In the genomic region with DNA sequence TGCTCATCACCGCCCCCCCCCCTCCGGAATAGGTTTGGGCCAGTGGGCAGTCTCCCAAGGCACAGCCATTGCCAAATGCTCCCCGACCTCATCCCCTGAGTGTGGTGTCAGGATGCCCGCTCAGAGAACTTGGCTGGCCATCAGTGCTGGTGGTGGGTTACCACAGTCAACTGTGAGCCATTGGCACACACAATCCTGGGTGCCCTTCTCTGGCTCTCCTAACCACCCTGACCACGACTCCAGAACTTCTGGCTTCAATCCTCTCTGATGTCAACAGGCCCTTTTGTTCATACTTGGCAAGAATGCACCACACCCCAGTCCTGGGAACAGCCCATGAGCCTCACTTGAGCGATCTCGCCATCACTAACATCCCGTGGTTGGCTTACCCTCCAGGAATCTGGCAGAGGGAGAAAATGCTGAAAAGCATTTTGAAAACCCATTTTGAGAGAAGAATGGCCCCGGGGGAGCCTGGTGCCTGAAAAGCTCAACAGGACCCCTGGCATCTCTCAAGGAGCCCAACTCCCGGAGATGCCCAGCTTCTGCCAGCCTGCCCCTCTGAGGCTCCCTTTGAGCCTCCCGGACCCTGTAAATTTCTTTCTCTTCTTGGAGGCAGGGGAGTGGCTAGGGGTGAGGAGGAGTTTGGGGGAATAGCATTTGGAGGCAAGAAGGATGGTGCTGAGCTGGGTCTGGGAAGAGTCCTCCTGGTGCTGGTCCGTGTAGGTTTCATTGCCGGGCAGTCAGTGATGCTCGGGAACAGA, we compare ENCODE assay signal across 13 mouse cellular contexts. TPM values are rescaled to one million over a fixed set of nuclear protein-coding genes. Genes with fewer than 3 reads are reported as not detected.
DNase-seq lines count a peak whose midpoint lies in the region; ATAC-seq lines count a peak whose summit lies in the region.
"Had no signal": no experiment of that assay in that cellular context is flagged by ENCODE, and none has a peak within 500 bp of the region (broad histone marks: within the 10 kb centered on the region; RNA-seq: fewer than 3 reads in every experiment).

No protein-coding gene starts in this region.

- H3K9ac ChIP-seq in forebrain, embryonic 15.5 days (replicated peaks), result no peak overlapping the region
- H3K9ac ChIP-seq in forebrain, embryonic 11.5 days (ENCODE audit: low read length), result no peak overlapping the region
- no peak overlapping the region for H3K9ac ChIP-seq in midbrain, embryonic 14.5 days (replicated peaks; ENCODE audit: low read length)
- no peak overlapping the region for H3K9ac ChIP-seq in midbrain, embryonic 13.5 days (replicated peaks)
- no peak overlapping the region for H3K9ac ChIP-seq in forebrain, embryonic 16.5 days (replicated peaks; ENCODE audit: low read depth, low read length)
- H3K9ac ChIP-seq: liver, embryonic 15.5 days; neural tube, embryonic 13.5 days; stomach, embryonic 15.5 days had no signal

- H3K9me3 ChIP-seq in forebrain, embryonic 15.5 days, result no peaks in the 10 kb centered on the region
- no peaks in the 10 kb centered on the region for H3K9me3 ChIP-seq in forebrain, embryonic 11.5 days (ENCODE audit: control insufficient read depth, low read length)
- H3K9me3 ChIP-seq in midbrain, embryonic 14.5 days (ENCODE audit: control insufficient read depth, low read length), result no peaks in the 10 kb centered on the region
- H3K9me3 ChIP-seq in midbrain, embryonic 13.5 days, result no peaks in the 10 kb centered on the region
- no peaks in the 10 kb centered on the region for H3K9me3 ChIP-seq in forebrain, embryonic 16.5 days (ENCODE audit: control insufficient read depth, low read length)
- H3K9me3 ChIP-seq: liver, embryonic 15.5 days; neural tube, embryonic 13.5 days; stomach, embryonic 15.5 days had no signal

- no peak overlapping the region for H3K4me3 ChIP-seq in forebrain, embryonic 15.5 days
- no peak overlapping the region for H3K4me3 ChIP-seq in forebrain, embryonic 11.5 days (ENCODE audit: low read depth, low read length)
- H3K4me3 ChIP-seq in midbrain, embryonic 14.5 days (replicated peaks; ENCODE audit: low read depth, low read length), result no peak overlapping the region
- H3K4me3 ChIP-seq in midbrain, embryonic 13.5 days (replicated peaks), result no peak overlapping the region
- no peak overlapping the region for H3K4me3 ChIP-seq in forebrain, embryonic 16.5 days (replicated peaks; ENCODE audit: low read length)
- H3K4me3 ChIP-seq: liver, embryonic 15.5 days; neural tube, embryonic 13.5 days; stomach, embryonic 15.5 days had no signal

- no peak overlapping the region for H3K4me2 ChIP-seq in forebrain, embryonic 15.5 days (replicated peaks)
- H3K4me2 ChIP-seq in forebrain, embryonic 11.5 days (ENCODE audit: low read depth, low read length, severe bottlenecking), result no peak overlapping the region
- no peak overlapping the region for H3K4me2 ChIP-seq in midbrain, embryonic 14.5 days (ENCODE audit: low read length)
- no peak overlapping the region for H3K4me2 ChIP-seq in midbrain, embryonic 13.5 days (replicated peaks)
- H3K4me2 ChIP-seq in forebrain, embryonic 16.5 days (ENCODE audit: low read length), result no peak overlapping the region
- H3K4me2 ChIP-seq: liver, embryonic 15.5 days; neural tube, embryonic 13.5 days; stomach, embryonic 15.5 days had no signal

- intact Hi-C loops in gastrocnemius, postnatal 14 days (cut with DNase I; ENCODE audit: low total_unique reads), result no loop called here

- ATAC-seq in forebrain, embryonic 15.5 days (replicated peaks), result peak; percentile 76
- no peak for ATAC-seq in forebrain, embryonic 11.5 days (replicated peaks; ENCODE audit: low FRiP score)
- no peak for ATAC-seq in midbrain, embryonic 14.5 days (ENCODE audit: low FRiP score, low TSS enrichment)
- no peak for ATAC-seq in midbrain, embryonic 13.5 days
- ATAC-seq in forebrain, embryonic 16.5 days, result peak; percentile 82

- 60% methylated on average over 14 of the region's 14 CpGs for WGBS in forebrain, embryonic 15.5 days
- 83% methylated on average over 14 of the region's 14 CpGs for WGBS in forebrain, embryonic 11.5 days
- 68% methylated on average over 14 of the region's 14 CpGs for WGBS in midbrain, embryonic 14.5 days
- WGBS in midbrain, embryonic 13.5 days, result 78% methylated on average over 14 of the region's 14 CpGs
- 53% methylated on average over 14 of the region's 14 CpGs for WGBS in forebrain, embryonic 16.5 days

- 0 out of 2 replicates have a peak, but pooled peaks cover 5% of the 10 kb centered on the region for H3K4me1 ChIP-seq in forebrain, embryonic 15.5 days
- H3K4me1 ChIP-seq in forebrain, embryonic 11.5 days (replicated peaks; ENCODE audit: control insufficient read depth, insufficient read depth, low read length), result no peaks in the 10 kb centered on the region
- H3K4me1 ChIP-seq in midbrain, embryonic 14.5 days (ENCODE audit: control insufficient read depth, insufficient read depth, low read length), result no peaks in the 10 kb centered on the region
- H3K4me1 ChIP-seq in midbrain, embryonic 13.5 days (replicated peaks), result no peaks in the 10 kb centered on the region
- H3K4me1 ChIP-seq in forebrain, embryonic 16.5 days (replicated peaks; ENCODE audit: control insufficient read depth, insufficient read depth, low read length), result no peaks in the 10 kb centered on the region; the same call in 1 of the 2 replicates
- H3K4me1 ChIP-seq: liver, embryonic 15.5 days; neural tube, embryonic 13.5 days had no signal

- H3K27ac ChIP-seq in forebrain, embryonic 15.5 days (replicated peaks), result no peak overlapping the region
- H3K27ac ChIP-seq in forebrain, embryonic 11.5 days (ENCODE audit: low read depth, low read length), result no peak overlapping the region
- H3K27ac ChIP-seq in midbrain, embryonic 14.5 days (replicated peaks; ENCODE audit: low read depth, low read length), result no peak overlapping the region
- no peak overlapping the region for H3K27ac ChIP-seq in midbrain, embryonic 13.5 days
- H3K27ac ChIP-seq in forebrain, embryonic 16.5 days (ENCODE audit: low read length), result no peak overlapping the region
- H3K27ac ChIP-seq: liver, embryonic 15.5 days; neural tube, embryonic 13.5 days; stomach, embryonic 15.5 days had no signal

- no peaks in the 10 kb centered on the region for H3K36me3 ChIP-seq in forebrain, embryonic 15.5 days
- no peaks in the 10 kb centered on the region for H3K36me3 ChIP-seq in forebrain, embryonic 11.5 days (ENCODE audit: control insufficient read depth, insufficient read depth, low read length)
- no peaks in the 10 kb centered on the region for H3K36me3 ChIP-seq in midbrain, embryonic 14.5 days (ENCODE audit: control insufficient read depth, insufficient read depth, low read length)
- no peaks in the 10 kb centered on the region for H3K36me3 ChIP-seq in midbrain, embryonic 13.5 days
- H3K36me3 ChIP-seq in forebrain, embryonic 16.5 days (ENCODE audit: control insufficient read depth, insufficient read depth), result no peaks in the 10 kb centered on the region
- H3K36me3 ChIP-seq: liver, embryonic 15.5 days; neural tube, embryonic 13.5 days; stomach, embryonic 15.5 days had no signal

- H3K27me3 ChIP-seq in forebrain, embryonic 15.5 days, result no peaks in the 10 kb centered on the region
- no peaks in the 10 kb centered on the region for H3K27me3 ChIP-seq in forebrain, embryonic 11.5 days (ENCODE audit: control insufficient read depth, insufficient read depth, low read length)
- H3K27me3 ChIP-seq in midbrain, embryonic 14.5 days (ENCODE audit: control insufficient read depth, insufficient read depth, low read length), result no peaks in the 10 kb centered on the region
- no peaks in the 10 kb centered on the region for H3K27me3 ChIP-seq in midbrain, embryonic 13.5 days
- no peaks in the 10 kb centered on the region for H3K27me3 ChIP-seq in forebrain, embryonic 16.5 days (replicated peaks; ENCODE audit: control insufficient read depth, insufficient read depth, low read length)

- no peak for DNase-seq in forebrain, embryonic 11.5 days (ENCODE audit: low spot score)
- peak; percentile 9 for DNase-seq in midbrain, embryonic 14.5 days
- peak; percentile 15 for DNase-seq in right cerebral cortex, postnatal 25 days
- DNase-seq in frontal cortex, postnatal 14 days (ENCODE audit: low spot score in 2 of 2), result no peak
- DNase-seq in gastrocnemius, postnatal 14 days, result no peak

RNA-seq across cellular contexts. Expression of gene Crocc2, which starts 15.7 kb away (rescaled TPM):
- 0.17 and 0.38 TPM in 2 replicates for polyA plus RNA-seq in forebrain, embryonic 15.5 days (2015; fragmentation: Nextera tagmentation; extraction: Ambion mirVana)
- polyA plus RNA-seq in forebrain, embryonic 11.5 days (2014; fragmentation: Nextera tagmentation; extraction: Ambion mirVana), result 0.04 and 0.07 TPM in 2 replicates
- polyA plus RNA-seq in midbrain, embryonic 14.5 days (2014; fragmentation: Nextera tagmentation; extraction: Ambion mirVana), result 0.05 and 0.09 TPM in 2 replicates
- polyA plus RNA-seq in midbrain, embryonic 13.5 days (2015; fragmentation: Nextera tagmentation; extraction: Ambion mirVana), result 0.12 and 0.24 TPM in 2 replicates
- polyA plus RNA-seq in forebrain, embryonic 16.5 days (2015; fragmentation: Nextera tagmentation; extraction: Ambion mirVana), result 0.30 and 0.31 TPM in 2 replicates
- total RNA-seq in gastrocnemius, postnatal 14 days (2021), result not detected
- total RNA-seq: CH12.LX had no signal
- polyA plus RNA-seq: liver, embryonic 15.5 days had no signal

RNA-seq across cellular contexts. Expression of gene 2310007B03Rik, which starts 23.5 kb away (rescaled TPM):
- 0.17 and 0.20 TPM in 2 replicates for polyA plus RNA-seq in forebrain, embryonic 15.5 days (2015; fragmentation: Nextera tagmentation; extraction: Ambion mirVana)
- 0.29 and 0.64 TPM in 2 replicates for polyA plus RNA-seq in forebrain, embryonic 11.5 days (2014; fragmentation: Nextera tagmentation; extraction: Ambion mirVana)
- polyA plus RNA-seq in midbrain, embryonic 14.5 days (2014; fragmentation: Nextera tagmentation; extraction: Ambion mirVana), result not detected in 2 replicates
- not detected in 2 replicates for polyA plus RNA-seq in midbrain, embryonic 13.5 days (2015; fragmentation: Nextera tagmentation; extraction: Ambion mirVana)
- 0.17 and 0.19 TPM in 2 replicates for polyA plus RNA-seq in forebrain, embryonic 16.5 days (2015; fragmentation: Nextera tagmentation; extraction: Ambion mirVana)
- not detected for total RNA-seq in gastrocnemius, postnatal 14 days (2021)
- total RNA-seq: heart, postnatal 14 days had no signal
- polyA plus RNA-seq: neural tube, embryonic 13.5 days had no signal

RNA-seq across cellular contexts. Expression of gene Agxt, which starts 49.2 kb away (rescaled TPM):
- not detected in 2 replicates for polyA plus RNA-seq in forebrain, embryonic 15.5 days (2015; fragmentation: Nextera tagmentation; extraction: Ambion mirVana)
- not detected in 2 replicates for polyA plus RNA-seq in forebrain, embryonic 11.5 days (2014; fragmentation: Nextera tagmentation; extraction: Ambion mirVana)
- not detected in 2 replicates for polyA plus RNA-seq in midbrain, embryonic 14.5 days (2014; fragmentation: Nextera tagmentation; extraction: Ambion mirVana)
- not detected in 2 replicates for polyA plus RNA-seq in midbrain, embryonic 13.5 days (2015; fragmentation: Nextera tagmentation; extraction: Ambion mirVana)
- polyA plus RNA-seq in forebrain, embryonic 16.5 days (2015; fragmentation: Nextera tagmentation; extraction: Ambion mirVana), result not detected in 2 replicates
- not detected for total RNA-seq in gastrocnemius, postnatal 14 days (2021)
- total RNA-seq: CH12.LX; heart, postnatal 14 days had no signal
- polyA plus RNA-seq: neural tube, embryonic 13.5 days had no signal

RNA-seq across cellular contexts. Expression of gene Sned1, which starts 51.4 kb away (rescaled TPM):
- 3.7 and 3.9 TPM in 2 replicates for polyA plus RNA-seq in forebrain, embryonic 15.5 days (2015; fragmentation: Nextera tagmentation; extraction: Ambion mirVana)
- polyA plus RNA-seq in forebrain, embryonic 11.5 days (2014; fragmentation: Nextera tagmentation; extraction: Ambion mirVana), result 2.2 and 3.2 TPM in 2 replicates
- 3.0 and 7.2 TPM in 2 replicates for polyA plus RNA-seq in midbrain, embryonic 14.5 days (2014; fragmentation: Nextera tagmentation; extraction: Ambion mirVana)
- 5.8 and 6.7 TPM in 2 replicates for polyA plus RNA-seq in midbrain, embryonic 13.5 days (2015; fragmentation: Nextera tagmentation; extraction: Ambion mirVana)
- polyA plus RNA-seq in forebrain, embryonic 16.5 days (2015; fragmentation: Nextera tagmentation; extraction: Ambion mirVana), result 4.2 and 5.5 TPM in 2 replicates
- total RNA-seq in gastrocnemius, postnatal 14 days (2021), result 1 to 10 TPM; 5.2 to 6.9 TPM

Comparison
In these comparisons a context has a peak if more than half of its experiments do, and no peak if none do; other contexts are left out.
1. ATAC-seq: peak in forebrain, embryonic 15.5 days (single experiment) and forebrain, embryonic 16.5 days (single experiment); none in forebrain, embryonic 11.5 days (single experiment), midbrain, embryonic 14.5 days (single experiment) and midbrain, embryonic 13.5 days (single experiment).
2. DNase-seq: peak in midbrain, embryonic 14.5 days (single experiment) and right cerebral cortex, postnatal 25 days (single experiment); none in forebrain, embryonic 11.5 days (single experiment), frontal cortex, postnatal 14 days (0 of 2) and gastrocnemius, postnatal 14 days (single experiment).